Mouse (Mus musculus): Measurements from ENCODE around the gene Atp6ap1l. TPM values are rescaled to one million over a fixed set of nuclear protein-coding genes. Genes with fewer than 3 reads are reported as not detected.

Gene Atp6ap1l
- polyA plus RNA-seq, 1 experiment = not detected

DNA sequence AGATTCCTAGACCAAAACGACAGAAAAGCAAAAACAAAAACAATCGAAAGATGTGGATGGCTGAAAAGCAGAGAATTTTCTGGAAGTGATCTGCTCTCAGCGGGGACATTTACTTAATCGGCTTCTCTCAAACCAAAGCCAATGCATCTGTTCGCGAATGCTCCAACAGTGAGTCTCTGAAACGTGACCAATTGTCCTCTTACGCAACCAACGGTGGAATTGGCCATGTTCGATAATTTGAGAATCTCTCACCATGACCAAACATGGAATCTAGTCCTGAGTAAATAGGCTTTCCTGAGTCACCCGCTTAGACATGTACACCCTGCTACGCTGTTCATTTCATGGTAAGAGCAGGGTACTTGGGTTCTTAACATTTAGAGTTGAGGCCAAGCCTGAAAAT is 8.3 kb downstream of the Atp6ap1l start:
- TF ChIP-seq GATA1 (IDR thresholded peaks at IDR 0.05; ENCODE audit: low read length) = no peak

DNA sequence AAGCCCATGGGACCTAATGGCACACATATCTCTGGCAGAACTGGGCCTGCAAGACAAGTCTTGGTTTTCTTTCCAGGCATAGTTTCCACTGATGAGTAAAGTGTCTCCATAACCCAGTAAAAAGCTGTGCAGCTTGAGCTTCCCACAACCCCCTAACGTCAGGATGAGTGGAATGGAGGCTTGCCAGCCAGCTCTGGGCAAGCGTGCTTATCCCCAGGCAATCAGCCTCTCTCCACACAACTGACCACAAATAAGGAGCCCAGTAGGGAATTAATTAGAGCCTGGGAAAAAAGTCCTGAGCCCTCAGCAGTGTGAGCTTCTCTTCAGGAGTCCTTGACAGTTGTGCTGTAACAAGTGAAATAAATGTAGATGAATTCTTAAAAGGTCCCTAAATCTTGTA is 9.1 kb downstream of the Atp6ap1l start:
- no peak for TF ChIP-seq GATA1 (IDR thresholded peaks at IDR 0.05; ENCODE audit: low read length)

DNA sequence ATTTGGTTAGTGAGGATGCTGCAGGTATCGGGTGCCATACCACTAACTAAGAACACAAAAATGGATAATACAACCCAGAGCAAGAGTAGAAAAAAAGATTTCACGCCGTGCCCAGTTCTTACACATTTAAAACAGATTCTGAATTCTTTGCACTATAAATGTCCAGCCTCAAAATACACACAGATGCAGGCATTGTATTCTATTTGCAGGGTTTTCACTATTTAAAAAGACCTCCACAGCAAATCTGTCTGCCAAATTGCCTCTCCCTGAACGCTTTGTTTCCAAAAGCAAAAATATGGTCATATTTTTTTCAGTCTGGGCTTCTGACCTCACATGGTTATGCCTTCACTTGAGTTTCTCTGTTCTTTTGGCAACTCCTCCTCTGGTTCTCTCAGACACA is 10.3 kb downstream of the Atp6ap1l start:
- TF ChIP-seq GATA1 (IDR thresholded peaks at IDR 0.05; ENCODE audit: low read length) = no peak

DNA sequence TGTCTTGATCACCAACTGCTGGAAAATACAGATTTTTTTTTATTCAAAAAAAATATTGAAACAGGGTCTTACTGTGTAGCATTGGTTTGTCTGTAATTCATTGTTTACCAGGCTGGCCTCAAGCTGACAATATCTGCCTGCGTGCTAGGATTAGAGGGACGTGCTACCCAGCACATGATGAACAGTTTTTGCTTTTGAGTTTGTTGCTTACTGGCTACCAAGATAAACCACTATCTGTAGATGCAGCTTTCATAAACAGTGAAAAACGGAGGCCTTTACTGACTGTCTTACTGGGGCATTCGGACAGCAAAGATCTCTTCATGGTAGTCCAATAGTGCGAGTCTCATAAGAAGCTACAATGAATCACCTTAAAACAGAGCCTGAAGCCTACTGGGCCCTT is 15.0 kb downstream of the Atp6ap1l start:
- TF ChIP-seq GATA1 (IDR thresholded peaks at IDR 0.05; ENCODE audit: low read length) = peak; percentile 63

DNA sequence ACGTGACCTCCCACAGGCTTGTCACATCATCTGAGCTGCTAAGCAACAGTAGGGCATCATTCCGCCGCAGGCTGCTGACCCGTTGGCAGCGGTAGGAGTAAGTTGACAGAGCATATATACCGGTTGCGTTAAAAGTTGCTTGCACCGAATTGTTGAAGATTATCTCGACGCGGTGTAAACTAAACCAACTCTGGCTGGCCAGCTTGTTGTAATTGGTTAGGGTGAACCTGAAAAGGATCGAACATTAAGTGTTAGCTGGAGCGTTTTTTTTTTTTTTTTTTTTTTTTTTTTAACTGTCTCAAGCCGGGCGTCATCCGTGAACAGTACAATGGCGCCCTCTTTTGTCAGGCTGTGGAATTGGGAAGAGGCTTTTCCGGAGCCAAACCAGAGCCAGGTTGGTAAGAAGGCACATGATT is 18.6 kb downstream of the Atp6ap1l start:
- no peak for TF ChIP-seq GATA1 (IDR thresholded peaks at IDR 0.05; ENCODE audit: low read length)

DNA sequence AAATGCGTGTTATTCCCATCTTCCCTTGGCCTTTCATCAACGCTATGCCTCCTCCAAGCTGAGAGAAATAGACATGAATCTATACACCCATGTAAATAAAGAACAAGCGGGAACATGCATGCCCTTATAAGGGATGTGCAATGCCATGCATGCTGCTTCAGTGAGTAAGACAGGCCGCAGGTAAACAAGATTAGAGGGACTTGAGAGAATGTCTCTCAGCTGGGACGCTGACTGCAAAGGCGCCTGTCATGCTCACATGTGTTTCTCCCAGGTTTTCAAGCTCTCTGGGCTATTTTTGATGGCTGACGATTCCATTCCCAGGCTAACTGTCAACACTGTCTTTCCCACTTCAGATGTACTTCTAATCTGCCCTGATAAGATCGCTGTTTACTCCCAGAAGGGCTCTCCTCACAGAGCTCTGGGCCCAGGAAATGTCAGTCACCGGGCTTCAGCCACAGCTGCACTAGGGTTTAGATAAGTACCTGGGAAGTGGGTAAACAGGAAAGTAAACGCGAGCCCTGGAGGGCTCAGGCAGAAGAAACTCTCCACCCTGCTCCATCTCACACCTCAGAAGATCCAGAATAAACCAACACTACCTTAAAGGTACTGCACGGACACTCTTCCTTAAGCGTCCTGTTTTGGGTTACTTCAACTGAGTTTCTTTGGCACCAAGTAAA is 19.2 kb downstream of the Atp6ap1l start:
- TF ChIP-seq GATA1 (IDR thresholded peaks at IDR 0.05; ENCODE audit: low read length) = no peak

DNA sequence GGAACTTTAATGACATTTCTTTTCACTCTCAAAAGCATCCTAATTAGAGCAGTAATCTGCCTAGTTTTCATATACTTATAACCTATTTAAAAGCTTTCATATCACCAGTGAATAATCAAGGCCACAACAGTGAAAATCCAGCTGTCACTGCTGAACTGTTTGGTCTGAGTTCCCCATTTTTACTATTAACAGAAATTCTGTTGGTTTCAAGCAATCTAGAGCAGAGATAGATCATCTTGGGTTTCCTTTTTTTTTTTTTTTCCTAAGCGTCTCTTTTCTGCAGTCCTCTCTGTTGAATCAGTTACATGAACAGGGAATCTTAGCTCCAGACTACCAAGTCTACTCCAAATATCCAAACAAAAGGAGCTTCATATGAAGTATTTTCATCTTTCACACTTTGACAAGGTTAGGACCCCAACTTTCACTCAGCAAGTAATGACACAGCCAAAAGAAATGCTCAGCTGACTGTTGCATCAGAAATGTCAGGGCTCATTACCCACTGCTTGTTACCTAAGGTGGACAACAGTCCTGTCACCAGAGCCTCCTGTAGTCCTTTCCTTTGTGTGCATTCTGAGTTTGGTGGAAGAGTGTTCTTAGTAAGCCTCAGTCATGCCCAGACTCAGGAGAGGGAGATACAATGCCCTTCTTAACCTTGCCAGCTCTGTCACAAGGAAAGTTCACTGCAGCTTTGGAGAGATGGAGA is 23.3 kb downstream of the Atp6ap1l start:
- TF ChIP-seq GATA1 (IDR thresholded peaks at IDR 0.05; ENCODE audit: low read length) = no peak

DNA sequence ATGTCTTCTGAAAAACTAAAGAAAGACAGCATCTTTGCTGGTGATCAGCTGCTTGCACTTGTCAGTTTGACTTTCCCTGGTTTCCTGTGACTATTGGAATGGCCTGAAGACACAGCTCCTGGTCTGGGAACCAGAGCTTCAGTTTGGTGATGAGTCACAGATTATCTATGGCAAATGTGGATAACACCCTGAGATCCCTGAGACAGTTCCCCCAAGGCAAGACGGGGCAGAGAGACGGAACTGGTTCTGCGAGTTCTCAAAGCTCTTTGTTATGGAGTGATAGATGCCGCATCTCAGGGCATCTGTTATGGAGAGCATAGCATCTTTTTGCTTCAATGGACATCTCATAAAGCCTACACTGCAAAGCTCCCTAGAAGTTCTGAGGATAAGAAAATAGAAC is 33.6 kb downstream of the Atp6ap1l start:
- no peak for TF ChIP-seq GATA1 (IDR thresholded peaks at IDR 0.05; ENCODE audit: low read length)

DNA sequence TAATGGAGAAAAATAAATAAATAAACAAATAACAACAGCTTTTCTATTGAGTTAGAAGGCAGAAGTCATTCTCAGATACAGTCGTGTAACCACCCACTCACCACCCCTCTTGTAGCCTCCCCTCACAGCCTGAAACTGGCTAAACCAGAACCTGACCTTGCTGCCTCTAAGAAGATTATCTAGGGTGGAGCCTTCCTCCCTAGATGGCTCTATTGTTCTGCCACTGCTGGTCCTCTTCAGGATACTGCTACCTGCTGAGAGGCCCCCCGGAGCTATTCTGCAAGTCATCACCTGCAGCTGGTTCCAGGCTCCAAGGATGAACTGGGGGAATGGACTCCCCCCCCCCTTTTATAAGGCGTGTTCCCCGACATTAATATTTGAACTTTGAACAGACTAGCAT is 36.0 kb downstream of the Atp6ap1l start:
- no peak for TF ChIP-seq GATA1 (IDR thresholded peaks at IDR 0.05; ENCODE audit: low read length)

DNA sequence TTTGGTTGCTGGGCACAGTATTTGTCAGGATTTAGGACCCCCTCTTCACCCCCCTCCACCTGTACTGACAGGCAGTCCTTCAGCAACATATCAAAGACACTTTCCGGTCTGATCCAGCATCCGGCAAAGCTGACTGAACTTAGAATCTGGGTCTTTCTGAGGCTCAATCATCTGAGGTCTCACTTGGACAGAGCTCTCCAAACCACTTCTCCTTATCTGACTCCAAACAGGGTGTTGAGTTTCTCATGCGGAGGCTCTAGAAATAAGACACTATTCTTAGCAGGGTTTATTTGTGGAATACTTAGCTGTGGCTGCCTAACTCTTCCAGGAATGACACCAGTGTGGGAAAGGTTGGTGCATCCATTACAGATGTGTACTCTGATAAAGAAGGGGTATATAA is 43.0 kb downstream of the Atp6ap1l start:
- TF ChIP-seq GATA1 (IDR thresholded peaks at IDR 0.05; ENCODE audit: low read length) = no peak

DNA sequence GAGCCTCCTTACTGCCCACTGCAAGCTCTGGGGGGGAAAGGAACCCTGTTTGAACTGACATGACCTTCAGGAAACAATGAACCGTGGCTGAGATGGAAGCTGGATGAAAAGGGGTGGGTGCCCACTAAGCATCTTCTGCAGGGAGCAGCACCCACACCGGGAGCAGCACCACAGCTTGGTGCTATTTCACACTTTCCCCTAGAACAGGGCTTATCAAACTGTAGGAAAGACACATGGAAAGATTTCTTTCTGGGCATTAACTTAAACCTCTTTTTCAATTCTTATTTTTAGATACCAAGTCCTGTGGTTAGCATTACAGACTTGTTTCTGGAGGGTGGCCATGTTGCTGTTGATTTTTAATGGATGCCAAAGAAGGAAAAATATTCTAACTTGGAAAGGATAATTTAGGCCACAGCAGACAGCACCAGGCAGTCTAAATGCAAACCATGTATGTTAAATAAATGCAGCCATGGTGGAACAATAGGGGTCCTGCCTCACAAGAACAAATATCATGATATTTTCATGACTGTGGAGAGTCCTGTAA is 44.2 kb downstream of the Atp6ap1l start:
- no peak for TF ChIP-seq GATA1 (IDR thresholded peaks at IDR 0.05; ENCODE audit: low read length)

DNA sequence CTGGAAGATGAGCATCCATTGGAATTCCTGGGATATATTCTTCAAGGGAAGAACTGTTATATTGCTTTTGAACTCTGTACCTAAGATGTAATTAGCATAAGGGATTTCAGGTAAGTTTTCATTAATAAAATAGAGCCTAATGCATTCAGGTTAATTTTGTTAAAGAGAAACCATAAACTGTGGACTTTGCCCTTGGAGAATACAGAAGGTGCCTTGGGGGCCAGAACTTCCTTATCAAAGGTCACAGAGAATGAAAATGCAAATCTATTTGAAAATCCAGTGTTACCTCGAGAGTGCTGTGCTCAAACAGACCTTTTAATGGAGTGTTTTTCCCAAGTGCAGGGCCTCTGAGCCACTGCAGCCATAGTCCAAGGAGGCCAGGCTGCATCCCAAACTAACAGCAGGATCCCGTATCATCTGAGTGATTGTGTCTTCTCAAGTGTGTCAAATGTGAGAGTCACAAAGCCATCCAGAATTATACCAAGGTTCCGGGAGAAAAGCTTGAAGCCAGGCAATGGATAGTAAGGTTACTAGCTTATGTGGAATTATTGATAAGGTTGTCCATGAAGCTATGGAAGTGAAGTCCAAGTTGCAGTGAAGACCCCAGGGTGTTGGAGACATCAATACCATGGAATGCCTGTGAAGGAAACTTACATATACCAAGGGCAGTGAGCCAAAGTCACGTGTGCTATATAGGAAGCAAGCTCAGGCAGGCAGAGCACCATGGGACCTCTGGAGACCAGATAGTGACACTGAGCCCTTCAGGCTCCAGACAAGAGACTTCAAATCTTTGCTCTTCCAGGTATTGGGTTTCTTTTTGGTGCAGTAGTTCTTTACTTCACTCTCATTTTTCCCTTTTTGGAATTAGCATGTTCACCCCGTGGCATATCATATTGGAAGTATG is 52.2 kb downstream of the Atp6ap1l start:
- TF ChIP-seq GATA1 (IDR thresholded peaks at IDR 0.05; ENCODE audit: low read length) = no peak

DNA sequence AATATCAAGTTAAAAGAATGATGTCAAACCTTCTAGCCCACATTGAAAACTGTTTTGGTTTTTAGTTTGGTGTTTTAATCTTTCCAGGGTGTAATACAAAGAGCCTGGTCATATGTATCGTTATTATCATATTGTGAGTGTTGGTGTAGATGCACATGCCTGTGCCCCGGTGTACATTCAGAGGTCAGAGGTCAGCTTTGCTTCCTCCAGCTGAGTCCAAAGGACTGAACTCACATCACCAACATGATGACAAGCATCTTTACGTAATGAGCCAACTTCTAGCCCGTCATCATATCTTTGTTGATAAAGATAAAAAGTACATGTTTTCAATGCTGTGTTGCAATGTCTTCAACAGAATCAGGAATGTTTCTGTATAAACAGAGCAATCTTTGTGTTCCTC is 53.4 kb downstream of the Atp6ap1l start:
- no peak for TF ChIP-seq GATA1 (IDR thresholded peaks at IDR 0.05; ENCODE audit: low read length)

DNA sequence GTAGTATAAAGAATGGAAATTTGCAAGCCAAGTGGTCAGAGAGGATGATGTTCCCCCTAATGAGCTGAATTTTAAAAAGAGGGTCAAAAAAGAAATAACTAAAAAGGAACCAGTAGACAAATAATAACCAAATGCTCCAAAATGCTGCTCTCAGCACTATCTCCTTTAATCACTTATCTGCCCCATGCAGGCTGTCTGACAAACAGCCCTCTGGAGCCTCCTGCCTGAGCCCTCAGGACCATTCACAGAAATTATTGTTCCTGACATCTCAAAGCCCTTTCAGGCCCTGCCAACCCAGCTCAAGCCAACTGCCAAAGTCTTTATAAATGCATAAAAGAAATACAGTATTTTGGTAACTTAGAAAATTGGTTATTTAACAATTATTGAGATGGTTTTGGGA is 61.0 kb downstream of the Atp6ap1l start:
- no peak for TF ChIP-seq GATA1 (IDR thresholded peaks at IDR 0.05; ENCODE audit: low read length)

DNA sequence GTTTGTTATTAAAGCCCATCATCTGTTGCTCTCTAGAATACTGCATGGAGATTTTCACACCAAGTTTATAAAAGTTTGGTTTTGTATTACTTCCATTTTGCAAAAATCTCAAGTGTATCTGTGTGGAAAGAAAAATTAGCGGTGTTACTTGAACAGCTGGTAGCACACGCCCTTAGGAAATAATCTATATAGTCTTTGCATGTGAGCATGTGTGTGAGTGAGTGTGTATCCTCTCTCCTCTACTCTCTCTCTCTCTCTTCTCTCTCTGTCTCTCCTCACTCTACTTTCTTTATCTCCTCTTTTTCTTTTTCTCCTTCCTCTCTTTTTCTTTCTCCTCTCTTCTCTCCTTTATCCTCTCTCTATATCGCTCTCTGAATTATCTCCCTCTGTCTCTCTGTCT is 61.7 kb downstream of the Atp6ap1l start:
- no peak for TF ChIP-seq GATA1 (IDR thresholded peaks at IDR 0.05; ENCODE audit: low read length)

DNA sequence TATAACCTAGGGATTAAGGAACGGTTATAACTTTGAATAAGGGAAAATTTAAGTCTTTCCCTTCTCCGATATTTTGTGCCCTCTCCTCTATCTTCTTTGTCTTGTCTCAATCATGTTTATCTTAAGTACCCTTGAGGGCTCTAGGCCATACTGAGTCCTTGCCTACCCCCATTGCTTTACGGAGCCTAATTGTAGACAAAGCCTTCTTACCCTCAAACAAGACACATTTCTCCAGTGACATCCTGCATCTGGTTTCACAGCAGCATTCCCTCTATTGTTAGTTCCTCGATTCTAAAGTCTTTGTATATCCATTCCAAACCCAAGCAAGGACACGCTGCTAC is 64.0 kb downstream of the Atp6ap1l start:
- no peak for TF ChIP-seq GATA1 (IDR thresholded peaks at IDR 0.05; ENCODE audit: low read length)
